Mouse (Mus musculus): ENCODE results near the gene Chpf. TPM values are rescaled to one million over a fixed set of nuclear protein-coding genes. Genes with fewer than 3 reads are reported as not detected.

The Chpf gene
- polyA plus RNA-seq, 1 experiment = 13.3 TPM

DNA sequence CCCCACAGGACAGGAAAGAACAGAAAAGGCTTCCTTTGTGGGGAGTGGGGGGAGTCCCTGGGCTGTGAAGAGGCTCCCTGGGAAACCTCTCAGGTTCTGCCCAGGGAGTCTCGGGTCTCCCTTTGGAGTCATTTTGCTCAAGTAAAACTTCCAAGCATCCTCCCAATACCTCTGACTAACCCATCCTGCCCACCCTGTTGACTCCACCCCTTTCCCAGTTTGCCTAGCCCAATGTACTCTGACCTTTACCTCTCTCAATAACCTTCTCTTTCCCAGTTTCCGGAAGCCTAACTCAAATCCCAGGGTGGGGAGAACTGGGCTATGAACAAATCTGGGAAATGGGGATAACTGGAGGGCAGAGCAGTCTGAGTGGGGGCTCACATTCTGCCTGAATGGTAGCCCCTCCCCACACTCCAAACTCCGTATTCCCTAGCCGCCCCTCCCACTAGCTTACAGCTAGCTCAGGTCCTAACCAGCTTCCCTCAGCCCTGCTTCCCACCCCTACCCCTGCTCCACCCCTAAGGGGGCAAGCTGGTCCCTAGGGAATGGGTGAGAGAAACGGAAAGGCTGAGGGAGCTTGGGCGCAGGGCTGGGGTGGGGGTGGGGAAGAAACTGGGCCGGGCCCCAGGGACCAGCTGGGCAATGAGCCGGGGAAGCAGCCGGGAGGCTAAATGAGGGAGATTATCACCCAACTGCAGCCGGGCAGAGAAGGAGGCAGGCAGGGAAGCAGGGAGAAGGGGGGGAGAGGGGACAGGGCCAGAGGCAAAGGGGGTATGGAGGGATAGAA lies 31.6 kb downstream of the Chpf start:
- TF ChIP-seq EP300 (IDR thresholded peaks at IDR 0.05; ENCODE audit: insufficient read depth, low read depth, low read length) (no peak), CTCF (IDR thresholded peaks at IDR 0.05; ENCODE audit: low read depth, low read length) (no peak), POLR2A (IDR thresholded peaks at IDR 0.05; ENCODE audit: insufficient read depth, low read length) (no peak)
- Histone ChIP-seq H3K9me3 (replicated peaks; ENCODE audit: control insufficient read depth, insufficient read depth, low read length, poor library complexity, severe bottlenecking) (no peaks in the 10 kb centered on the region), H3K36me3 (ENCODE audit: control insufficient read depth, insufficient read depth, low read length, poor library complexity, severe bottlenecking) (no peaks in the 10 kb centered on the region), H3K9ac (ENCODE audit: low read depth, poor library complexity, severe bottlenecking) (0 out of 2 replicates have a peak overlapping the region, but pooled peaks have one; percentile 5), H3K27ac (ENCODE audit: insufficient read depth, low read length) (no peak overlapping the region), H3K4me1 (ENCODE audit: control insufficient read depth, insufficient read depth, low read length) (peaks cover 8% of the 10 kb centered on the region), H3K4me3 (ENCODE audit: low read depth, low read length) (no peak overlapping the region), H3K27me3 (ENCODE audit: control insufficient read depth, insufficient read depth, low read length, poor library complexity, severe bottlenecking) (no peaks in the 10 kb centered on the region)

DNA sequence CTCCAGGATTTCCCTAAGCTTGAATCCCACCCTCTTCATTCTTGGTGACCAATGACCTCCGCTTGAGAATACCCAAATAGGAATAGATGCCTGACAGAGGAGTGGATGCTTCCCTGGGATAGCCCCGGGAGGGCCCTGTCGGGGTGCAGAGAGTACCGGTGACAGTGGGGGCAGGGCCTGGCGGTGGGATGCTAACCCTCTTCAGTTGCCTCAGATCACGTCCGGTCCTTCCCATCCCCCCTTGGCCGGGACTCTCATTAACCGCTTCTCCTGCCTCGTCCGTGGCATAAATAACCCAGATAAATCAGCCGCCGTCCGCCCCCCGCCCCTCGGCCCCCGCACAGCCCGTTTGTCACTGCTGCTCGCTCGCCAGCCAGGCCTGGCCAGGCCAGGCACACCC lies 32.5 kb downstream of the Chpf start:
- Histone ChIP-seq H3K4me1 (ENCODE audit: control insufficient read depth, insufficient read depth, low read length) (peaks cover 8% of the 10 kb centered on the region), H3K9ac (ENCODE audit: low read depth, poor library complexity, severe bottlenecking) (no peak overlapping the region), H3K9me3 (replicated peaks; ENCODE audit: control insufficient read depth, insufficient read depth, low read length, poor library complexity, severe bottlenecking) (no peaks in the 10 kb centered on the region)

GRCm38 (mm10) chr1:75445751-75446611 lies 33.1 kb downstream of the Chpf start:
- TF ChIP-seq EP300 (IDR thresholded peaks at IDR 0.05; ENCODE audit: insufficient read depth, low read depth, low read length) = 0 out of 2 replicates have a peak, but pooled peaks have one; percentile 23
- TF ChIP-seq CTCF (IDR thresholded peaks at IDR 0.05; ENCODE audit: low read depth, low read length) = peak; percentile 92
- TF ChIP-seq POLR2A (IDR thresholded peaks at IDR 0.05; ENCODE audit: insufficient read depth, low read length) = no peak
- H3K9ac ChIP-seq (ENCODE audit: low read depth, poor library complexity, severe bottlenecking) = 0 out of 2 replicates have a peak overlapping the region, but pooled peaks have one; percentile 21
- H3K4me3 ChIP-seq (ENCODE audit: low read depth, low read length) = no peak overlapping the region
- no peaks in the 10 kb centered on the region for H3K36me3 ChIP-seq (ENCODE audit: control insufficient read depth, insufficient read depth, low read length, poor library complexity, severe bottlenecking)
- H3K4me1 ChIP-seq (ENCODE audit: control insufficient read depth, insufficient read depth, low read length) = peaks cover 8% of the 10 kb centered on the region
- no peaks in the 10 kb centered on the region for H3K27me3 ChIP-seq (ENCODE audit: control insufficient read depth, insufficient read depth, low read length, poor library complexity, severe bottlenecking)
- no peak overlapping the region for H3K27ac ChIP-seq (ENCODE audit: insufficient read depth, low read length)
- H3K9me3 ChIP-seq (replicated peaks; ENCODE audit: control insufficient read depth, insufficient read depth, low read length, poor library complexity, severe bottlenecking) = no peaks in the 10 kb centered on the region

More for the DNA sequence above, 32.5 kb downstream of the Chpf start:
- Histone ChIP-seq H3K36me3 (ENCODE audit: control insufficient read depth, insufficient read depth, low read length, poor library complexity, severe bottlenecking) (no peaks in the 10 kb centered on the region), H3K27ac (ENCODE audit: insufficient read depth, low read length) (no peak overlapping the region), H3K4me3 (ENCODE audit: low read depth, low read length) (no peak overlapping the region), H3K27me3 (ENCODE audit: control insufficient read depth, insufficient read depth, low read length, poor library complexity, severe bottlenecking) (no peaks in the 10 kb centered on the region)
- TF ChIP-seq EP300 (IDR thresholded peaks at IDR 0.05; ENCODE audit: insufficient read depth, low read depth, low read length) (no peak), POLR2A (IDR thresholded peaks at IDR 0.05; ENCODE audit: insufficient read depth, low read length) (no peak), CTCF (IDR thresholded peaks at IDR 0.05; ENCODE audit: low read depth, low read length) (no peak)

GRCm38 (mm10) chr1:75445141-75445701 lies 33.9 kb downstream of the Chpf start:
- no peaks in the 10 kb centered on the region for H3K27me3 ChIP-seq (ENCODE audit: control insufficient read depth, insufficient read depth, low read length, poor library complexity, severe bottlenecking)
- no peaks in the 10 kb centered on the region for H3K9me3 ChIP-seq (replicated peaks; ENCODE audit: control insufficient read depth, insufficient read depth, low read length, poor library complexity, severe bottlenecking)
- no peak for TF ChIP-seq POLR2A (IDR thresholded peaks at IDR 0.05; ENCODE audit: insufficient read depth, low read length)
- no peak for TF ChIP-seq CTCF (IDR thresholded peaks at IDR 0.05; ENCODE audit: low read depth, low read length)
- no peak for TF ChIP-seq EP300 (IDR thresholded peaks at IDR 0.05; ENCODE audit: insufficient read depth, low read depth, low read length)
- peaks cover 8% of the 10 kb centered on the region for H3K4me1 ChIP-seq (ENCODE audit: control insufficient read depth, insufficient read depth, low read length)
- H3K9ac ChIP-seq (ENCODE audit: low read depth, poor library complexity, severe bottlenecking) = no peak overlapping the region
- H3K27ac ChIP-seq (ENCODE audit: insufficient read depth, low read length) = no peak overlapping the region
- no peak overlapping the region for H3K4me3 ChIP-seq (ENCODE audit: low read depth, low read length)
- no peaks in the 10 kb centered on the region for H3K36me3 ChIP-seq (ENCODE audit: control insufficient read depth, insufficient read depth, low read length, poor library complexity, severe bottlenecking)

DNA sequence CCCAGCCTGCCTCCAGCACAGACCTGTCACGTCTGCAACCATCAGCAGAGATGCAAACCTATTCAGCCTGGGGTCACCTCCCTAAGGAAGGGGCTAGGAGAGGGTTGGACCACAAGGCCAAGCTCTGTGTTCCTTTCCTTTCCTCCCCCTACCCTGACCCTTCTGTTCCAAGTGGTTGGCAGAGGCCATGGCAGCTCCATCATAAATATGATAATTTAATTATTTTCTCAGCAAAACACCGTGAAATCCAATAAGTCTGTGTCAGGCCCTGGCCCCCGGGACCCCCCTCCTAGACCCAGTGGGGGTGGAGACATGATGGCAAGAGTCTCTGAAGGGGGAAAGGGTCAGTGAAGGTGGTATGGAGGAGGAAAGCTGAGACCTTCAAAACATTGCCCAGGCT lies 34.9 kb downstream of the Chpf start:
- Histone ChIP-seq H3K9me3 (replicated peaks; ENCODE audit: control insufficient read depth, insufficient read depth, low read length, poor library complexity, severe bottlenecking) (no peaks in the 10 kb centered on the region), H3K4me3 (ENCODE audit: low read depth, low read length) (no peak overlapping the region), H3K4me1 (ENCODE audit: control insufficient read depth, insufficient read depth, low read length) (peaks cover 8% of the 10 kb centered on the region), H3K27me3 (ENCODE audit: control insufficient read depth, insufficient read depth, low read length, poor library complexity, severe bottlenecking) (no peaks in the 10 kb centered on the region), H3K36me3 (ENCODE audit: control insufficient read depth, insufficient read depth, low read length, poor library complexity, severe bottlenecking) (no peaks in the 10 kb centered on the region), H3K9ac (ENCODE audit: low read depth, poor library complexity, severe bottlenecking) (no peak overlapping the region), H3K27ac (ENCODE audit: insufficient read depth, low read length) (no peak overlapping the region)
- no peak for TF ChIP-seq POLR2A (IDR thresholded peaks at IDR 0.05; ENCODE audit: insufficient read depth, low read length)
- TF ChIP-seq CTCF (IDR thresholded peaks at IDR 0.05; ENCODE audit: low read depth, low read length) = no peak
- TF ChIP-seq EP300 (IDR thresholded peaks at IDR 0.05; ENCODE audit: insufficient read depth, low read depth, low read length) = no peak

Data from ES-Bruce4 (cell line).